Mouse (Mus musculus): Measurements from ENCODE around the gene Olfr231.

DNA sequence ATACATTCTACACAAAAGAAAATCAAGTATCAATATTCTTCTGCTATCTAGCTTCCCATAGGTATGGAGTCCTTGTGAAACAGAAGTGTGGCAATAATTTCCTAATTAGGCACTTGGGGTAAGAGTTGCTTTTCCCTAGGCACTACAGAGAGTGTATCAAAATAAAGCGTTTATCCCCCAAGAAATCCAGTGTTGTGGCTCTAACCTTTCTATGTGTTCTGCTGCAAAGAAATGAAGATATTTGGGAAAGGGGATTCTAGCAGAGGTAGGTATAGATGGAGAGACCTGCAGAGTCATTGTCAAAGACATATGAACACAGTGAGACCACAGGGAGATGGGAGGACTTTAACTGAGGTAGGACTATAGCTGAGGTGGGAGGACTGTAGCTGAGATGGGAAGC, 24.4 kb downstream of the Olfr231 start, which contains the start of gene Olfr427:
- TF ChIP-seq CTCF (IDR thresholded peaks at IDR 0.05; ENCODE audit: borderline replicate concordance, insufficient read depth, low read length) (no peak), POLR2A (IDR thresholded peaks at IDR 0.05; ENCODE audit: low read depth, low read length) (no peak)

Measured in embryonic fibroblast, embryonic 13.5 days (primary cell).